Mouse (Mus musculus) bone marrow, adult 2 months (tissue): ENCODE measurements around the gene Rpl10-ps3.

Experiments
- CTCF ChIP-seq: fragments of 200-500 bp; IDR thresholded peaks from 2 replicates; pipeline ENCODE4 v1.5.1; 2011; ENCODE audit warnings: low read length, control low read depth; ENCODE audit not compliant: control insufficient read depth, insufficient read depth
- POLR2A ChIP-seq: fragments of 200-500 bp; IDR thresholded peaks from 2 replicates; pipeline ENCODE4 v1.6.1; 2011; ENCODE audit warnings: low read depth, mild to moderate bottlenecking, control low read depth, low read length, borderline replicate concordance; ENCODE audit not compliant: control insufficient read depth

DNA sequence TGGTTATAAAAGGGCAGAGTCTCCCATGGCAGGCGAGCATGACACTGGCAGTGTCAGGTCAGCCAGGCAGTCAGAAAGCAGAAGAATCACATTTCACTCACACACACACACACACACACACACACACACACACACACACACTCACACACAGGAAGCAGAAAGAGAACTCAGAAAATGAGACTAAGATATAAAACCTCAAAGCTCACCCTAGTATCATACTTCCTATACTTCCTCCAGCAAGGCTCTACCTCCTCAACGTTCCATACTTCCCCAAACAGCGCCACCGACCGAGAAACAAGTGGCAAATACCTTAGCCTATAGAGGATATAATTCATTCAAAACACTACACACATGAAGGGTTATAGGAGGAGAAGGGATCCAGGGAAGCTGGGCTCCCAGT, 18.5 kb upstream of the Rpl10-ps3 start:
- TF ChIP-seq POLR2A (no peak), CTCF (no peak)
